Mouse (Mus musculus) embryonic facial prominence, embryonic 11.5 days (tissue): ENCODE measurements around the gene Cc2d2b. TPM values are rescaled to one million over a fixed set of nuclear protein-coding genes. Genes with fewer than 3 reads are reported as not detected.

Source experiments
- ATAC-seq: fragments of 200-750 bp; cut with Nextera tagmentation; replicated peaks from 2 replicates; pipeline ENCODE4 v1.8.0; 2017; ENCODE audit warnings: low read depth; ENCODE audit not compliant: insufficient number of reproducible peaks, low FRiP score, low TSS enrichment
- DNase-seq: peaks from one replicate; pipeline ENCODE4 v3.0.0-alpha.2; 2015; ENCODE audit warnings: low spot score
- H3K27ac ChIP-seq: fragments of 300-500 bp; sonication (generic); replicated peaks from 2 replicates; pipeline ENCODE4 v1.5.1; 2014; ENCODE audit warnings: mild to moderate bottlenecking, low read depth, low read length, control low read depth
- H3K27me3 ChIP-seq: fragments of 300-500 bp; sonication (generic); 2 replicates; pipeline ENCODE4 v1.6.1; 2014; ENCODE audit warnings: mild to moderate bottlenecking, low read length, moderate library complexity, mixed read lengths; ENCODE audit not compliant: control insufficient read depth, insufficient read depth
- H3K36me3 ChIP-seq: fragments of 300-500 bp; sonication (generic); replicated peaks from 2 replicates; pipeline ENCODE4 v1.6.1; 2014; ENCODE audit warnings: low read depth, mild to moderate bottlenecking, low read length, moderate library complexity, mixed read lengths; ENCODE audit not compliant: control insufficient read depth, insufficient read depth
- H3K4me1 ChIP-seq: fragments of 300-500 bp; sonication (generic); 2 replicates; pipeline ENCODE4 v1.6.1; 2014; ENCODE audit warnings: low read length, mixed read lengths; ENCODE audit not compliant: control insufficient read depth, insufficient read depth
- H3K4me2 ChIP-seq: fragments of 300-500 bp; sonication (generic); 2 replicates; pipeline ENCODE4 v1.6.1; 2014; ENCODE audit warnings: low read depth, mild to moderate bottlenecking, control low read depth, low read length, moderate library complexity
- H3K4me3 ChIP-seq: fragments of 300-500 bp; sonication (generic); 2 replicates; pipeline ENCODE4 v1.5.1; 2014; ENCODE audit warnings: low read depth, low read length, control low read depth
- H3K9ac ChIP-seq: fragments of 300-500 bp; sonication (generic); replicated peaks from 2 replicates; pipeline ENCODE4 v1.6.1; 2014; ENCODE audit warnings: mild to moderate bottlenecking, control low read depth, low read length
- H3K9me3 ChIP-seq: fragments of 300-500 bp; sonication (generic); replicated peaks from 2 replicates; pipeline ENCODE4 v1.6.1; 2016; ENCODE audit warnings: mild to moderate bottlenecking, low read length, inconsistent platforms, mixed read lengths; ENCODE audit not compliant: control insufficient read depth
- WGBS: fragments of 180-500 bp; shearing (Covaris S2); extraction: QIAGEN DNeasy Blood & Tissue Kit; methylation state at CpG from one replicate; pipeline ENCODE4 v1.1.7; 2014; 5-methylcytosine and 5-hydroxymethylcytosine counted together
- polyA plus RNA-seq: library from polyadenylated mRNA; unstranded; fragments of >200 nt; fragmentation: Nextera tagmentation; extraction: Ambion mirVana; gene quantifications from 2 replicates; pipeline ENCODE4 v1.2.1, GENCODE M21; 2014

The Cc2d2b gene
- polyA plus RNA-seq, result 0.06 and 0.25 TPM in 2 replicates

GRCm38 (mm10) chr19:40748559-40748958 lies at the start of gene Cc2d2b:
Gene Cc2d2b (plus strand): TSS chr19:40748753.
- H3K9ac ChIP-seq, result no peak within 1 kb of the TSS
- no peaks in the 10 kb centered on the region for H3K36me3 ChIP-seq
- no peak within 1 kb of the TSS for H3K4me3 ChIP-seq
- WGBS, result 63% methylated on average over 15 of the region's 17 CpGs
- no peak within 1 kb of the TSS for H3K27ac ChIP-seq
- no peaks in the 10 kb centered on the region for H3K4me1 ChIP-seq
- H3K27me3 ChIP-seq, result no peaks in the 10 kb centered on the region
- H3K9me3 ChIP-seq, result no peaks in the 10 kb centered on the region
- H3K4me2 ChIP-seq, result no peak within 1 kb of the TSS
- ATAC-seq, result no peak
- DNase-seq, result no peak

DNA sequence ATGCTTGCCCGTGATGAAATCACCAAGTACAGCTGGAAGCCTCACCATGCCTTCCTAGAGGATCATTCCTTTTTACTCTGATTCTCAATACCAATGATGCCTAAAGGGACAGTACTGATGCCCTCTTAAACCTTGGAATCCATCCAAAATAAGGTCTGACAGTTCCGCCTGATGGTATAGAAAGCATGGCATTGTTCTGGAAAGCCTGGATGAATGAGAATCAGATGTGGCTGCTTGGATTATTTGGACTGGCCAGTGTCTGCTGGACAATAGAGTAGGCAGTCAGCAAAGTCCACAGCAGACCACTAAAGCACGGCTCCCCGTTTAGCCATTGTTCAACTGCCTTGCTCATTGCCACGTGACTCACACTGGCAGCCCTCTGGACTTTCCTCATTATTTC lies 48.7 kb upstream of the Cc2d2b start:
- no peak overlapping the region for H3K4me3 ChIP-seq
- no peaks in the 10 kb centered on the region for H3K4me1 ChIP-seq
- H3K4me2 ChIP-seq, result no peak overlapping the region
- H3K27ac ChIP-seq, result no peak overlapping the region
- H3K36me3 ChIP-seq, result no peaks in the 10 kb centered on the region
- ATAC-seq, result no peak
- H3K9me3 ChIP-seq, result no peaks in the 10 kb centered on the region
- DNase-seq, result no peak
- H3K9ac ChIP-seq, result no peak overlapping the region
- H3K27me3 ChIP-seq, result no peaks in the 10 kb centered on the region
- WGBS, result 57% methylated on average over 5 of the region's 5 CpGs

- no peaks in the 10 kb centered on the region for H3K36me3 ChIP-seq
- no peak overlapping the region for H3K4me3 ChIP-seq
- H3K9me3 ChIP-seq, result no peaks in the 10 kb centered on the region
- no peaks in the 10 kb centered on the region for H3K27me3 ChIP-seq
- H3K4me1 ChIP-seq, result no peaks in the 10 kb centered on the region
- DNase-seq, result no peak
- no peak overlapping the region for H3K9ac ChIP-seq
- H3K4me2 ChIP-seq, result no peak overlapping the region
- no peak overlapping the region for H3K27ac ChIP-seq
- WGBS, result 54% methylated on average over 4 of the region's 4 CpGs
- ATAC-seq, result no peak
Observed at GRCm38 (mm10) chr19:40702406-40702805, 46.1 kb upstream of the Cc2d2b start.

GRCm38 (mm10) chr19:40712889-40713628 lies 35.5 kb upstream of the Cc2d2b start:
- DNase-seq (no peak), ATAC-seq (no peak)
- Histone ChIP-seq H3K9ac (no peak overlapping the region), H3K27me3 (no peaks in the 10 kb centered on the region), H3K27ac (no peak overlapping the region), H3K4me1 (no peaks in the 10 kb centered on the region), H3K4me2 (no peak overlapping the region), H3K4me3 (no peak overlapping the region), H3K9me3 (no peaks in the 10 kb centered on the region), H3K36me3 (no peaks in the 10 kb centered on the region)
- WGBS, result 85% methylated on average over 15 of the region's 16 CpGs

- H3K27ac ChIP-seq, result no peak overlapping the region
- no peak overlapping the region for H3K9ac ChIP-seq
- no peaks in the 10 kb centered on the region for H3K4me1 ChIP-seq
- no peak overlapping the region for H3K4me3 ChIP-seq
- WGBS, result 75% methylated on average over 5 of the region's 5 CpGs
- no peaks in the 10 kb centered on the region for H3K27me3 ChIP-seq
- H3K36me3 ChIP-seq, result no peaks in the 10 kb centered on the region
- no peaks in the 10 kb centered on the region for H3K9me3 ChIP-seq
- DNase-seq (no peak), ATAC-seq (no peak)
- H3K4me2 ChIP-seq, result no peak overlapping the region
Observed at GRCm38 (mm10) chr19:40714700-40715099, 33.9 kb upstream of the Cc2d2b start.

DNA sequence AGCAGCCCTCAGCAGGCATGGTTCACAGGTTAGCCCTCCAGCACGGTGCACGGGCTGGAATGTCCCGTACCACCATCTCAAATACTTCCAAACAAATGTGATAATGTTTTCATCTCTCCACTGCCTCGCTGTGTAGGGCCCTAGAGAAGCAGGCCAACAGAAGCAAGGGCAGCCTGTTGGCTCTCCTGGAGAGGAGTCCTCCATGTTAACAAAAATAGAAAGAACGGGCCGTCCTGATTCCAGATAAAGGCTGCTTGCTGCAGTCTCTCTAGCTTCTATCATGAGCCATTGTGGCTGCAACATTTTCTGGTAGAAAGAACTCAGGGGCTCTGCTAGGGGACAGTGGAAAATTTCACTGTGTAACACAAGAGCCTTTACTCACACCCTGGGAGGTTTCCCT lies 31.6 kb upstream of the Cc2d2b start:
- ATAC-seq (no peak), DNase-seq (no peak)
- Histone ChIP-seq H3K9me3 (no peaks in the 10 kb centered on the region), H3K27ac (no peak overlapping the region), H3K4me2 (no peak overlapping the region), H3K9ac (no peak overlapping the region), H3K27me3 (no peaks in the 10 kb centered on the region), H3K36me3 (no peaks in the 10 kb centered on the region), H3K4me1 (no peaks in the 10 kb centered on the region), H3K4me3 (no peak overlapping the region)
- WGBS, result 88% methylated on average over 6 of the region's 6 CpGs

DNA sequence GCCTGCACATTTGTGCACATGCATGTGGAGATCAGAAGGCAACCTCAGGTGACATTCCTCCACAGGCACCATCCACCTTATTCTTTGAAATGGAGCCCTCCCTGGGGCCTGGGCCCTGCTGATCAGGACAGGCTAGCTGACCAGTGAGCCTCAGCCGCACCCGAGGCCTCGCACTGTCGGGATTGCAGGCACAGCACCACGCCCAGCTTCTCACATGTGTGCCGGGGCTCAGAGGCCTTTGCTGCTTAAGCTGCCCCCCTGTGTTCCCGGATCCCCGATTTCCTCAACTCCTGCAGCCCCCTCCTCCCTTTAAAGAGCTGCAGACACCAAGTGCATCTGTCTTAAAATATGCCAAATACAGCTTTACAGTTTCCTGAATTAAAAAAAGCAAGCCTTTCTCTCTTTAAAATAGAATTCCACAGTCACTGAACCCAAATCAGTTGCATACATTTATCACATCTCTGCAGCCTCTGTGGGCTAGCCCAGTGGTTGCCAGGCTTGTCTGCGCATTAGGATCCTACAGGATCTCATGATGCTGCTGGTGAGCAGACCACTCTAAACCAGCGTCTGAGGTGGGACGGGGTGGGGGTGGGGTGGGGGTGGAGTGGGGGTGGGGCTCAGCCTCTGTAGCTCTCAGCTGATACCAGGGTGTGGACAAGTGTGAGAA lies 29.0 kb upstream of the Cc2d2b start:
- no peaks in the 10 kb centered on the region for H3K27me3 ChIP-seq
- H3K4me1 ChIP-seq, result no peaks in the 10 kb centered on the region
- ATAC-seq (no peak), DNase-seq (no peak)
- H3K9me3 ChIP-seq, result no peaks in the 10 kb centered on the region
- H3K27ac ChIP-seq, result no peak overlapping the region
- H3K36me3 ChIP-seq, result no peaks in the 10 kb centered on the region
- H3K4me2 ChIP-seq, result no peak overlapping the region
- 63% methylated on average over 11 of the region's 11 CpGs for WGBS
- H3K9ac ChIP-seq, result no peak overlapping the region
- no peak overlapping the region for H3K4me3 ChIP-seq

GRCm38 (mm10) chr19:40720381-40720780 lies 28.2 kb upstream of the Cc2d2b start:
- Histone ChIP-seq H3K9me3 (no peaks in the 10 kb centered on the region), H3K36me3 (no peaks in the 10 kb centered on the region), H3K4me3 (no peak overlapping the region), H3K27ac (no peak overlapping the region), H3K4me2 (no peak overlapping the region), H3K27me3 (no peaks in the 10 kb centered on the region), H3K4me1 (no peaks in the 10 kb centered on the region), H3K9ac (no peak overlapping the region)
- no peak for DNase-seq
- no peak for ATAC-seq
- 79% methylated on average over 12 of the region's 12 CpGs for WGBS
